Comparison of ENCODE assay signal across 9 mouse cellular contexts in the genomic region with DNA sequence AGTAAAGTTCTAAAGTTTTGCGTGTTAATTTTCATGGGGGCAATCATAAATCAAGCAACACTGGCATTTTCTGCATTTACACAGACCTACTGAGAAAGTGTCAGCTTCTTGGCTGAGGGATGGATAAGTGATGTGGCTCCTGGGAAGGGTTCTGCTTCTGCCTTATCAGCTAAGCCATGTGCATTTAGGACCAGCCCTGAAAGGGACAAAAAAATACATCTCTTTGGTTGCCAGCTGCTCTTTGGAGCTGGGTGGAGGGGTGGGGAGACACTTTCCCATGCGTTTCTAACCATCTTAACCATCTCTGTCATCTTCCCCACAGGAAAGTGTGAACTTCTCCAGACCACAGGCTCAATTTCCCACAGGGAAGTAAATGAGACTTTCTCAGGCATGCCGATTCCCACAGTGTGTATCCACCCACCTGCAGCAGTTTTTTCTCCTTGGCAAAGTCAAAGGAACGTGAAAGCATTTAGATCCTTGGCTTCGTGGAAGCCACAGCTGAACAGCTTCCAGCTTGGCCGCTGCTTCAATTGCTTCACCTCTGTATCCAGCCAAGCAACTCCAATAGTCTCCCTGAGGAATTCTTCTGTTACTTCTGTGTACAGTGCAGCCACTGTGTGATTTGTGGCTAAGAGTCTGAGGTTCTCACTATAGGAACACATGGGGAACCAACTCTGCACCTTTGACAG.
DNase-seq lines count a peak whose midpoint lies in the region; ATAC-seq lines count a peak whose summit lies in the region.
"Had no signal": no experiment of that assay in that cellular context is flagged by ENCODE, and none has a peak within 500 bp of the region (broad histone marks: within the 10 kb centered on the region; RNA-seq: fewer than 3 reads in every experiment).

No protein-coding gene starts in this region.

- intact Hi-C loops in left cerebral cortex, postnatal 14 days (cut with DNase I) = no loop called here
- intact Hi-C loops in heart, postnatal 14 days (cut with DNase I) = no loop called here

- ATAC-seq in embryonic facial prominence, embryonic 15.5 days (ENCODE audit: insufficient number of reproducible peaks, low FRiP score, low TSS enrichment, low read depth) = peak; percentile 90
- ATAC-seq in midbrain, embryonic 15.5 days (replicated peaks) = no peak

- H3K27me3 ChIP-seq in embryonic facial prominence, embryonic 15.5 days = no peaks in the 10 kb centered on the region
- no peaks in the 10 kb centered on the region for H3K27me3 ChIP-seq in midbrain, embryonic 15.5 days (replicated peaks)
- H3K27me3 ChIP-seq: neural tube, embryonic 12.5 days had no signal

- H3K9ac ChIP-seq in embryonic facial prominence, embryonic 15.5 days = no peak overlapping the region
- no peak overlapping the region for H3K9ac ChIP-seq in midbrain, embryonic 15.5 days
- H3K9ac ChIP-seq: neural tube, embryonic 12.5 days had no signal

- no peak overlapping the region for H3K4me3 ChIP-seq in embryonic facial prominence, embryonic 15.5 days (replicated peaks)
- H3K4me3 ChIP-seq in midbrain, embryonic 15.5 days = no peak overlapping the region
- H3K4me3 ChIP-seq: neural tube, embryonic 12.5 days had no signal

- H3K4me1 ChIP-seq in embryonic facial prominence, embryonic 15.5 days = peaks cover 7% of the 10 kb centered on the region
- H3K4me1 ChIP-seq in midbrain, embryonic 15.5 days = no peaks in the 10 kb centered on the region
- H3K4me1 ChIP-seq: neural tube, embryonic 12.5 days had no signal

- no peaks in the 10 kb centered on the region for H3K36me3 ChIP-seq in embryonic facial prominence, embryonic 15.5 days
- no peaks in the 10 kb centered on the region for H3K36me3 ChIP-seq in midbrain, embryonic 15.5 days (replicated peaks)
- H3K36me3 ChIP-seq: neural tube, embryonic 12.5 days had no signal

- H3K4me2 ChIP-seq in embryonic facial prominence, embryonic 15.5 days (replicated peaks) = no peak overlapping the region
- no peak overlapping the region for H3K4me2 ChIP-seq in midbrain, embryonic 15.5 days
- H3K4me2 ChIP-seq: neural tube, embryonic 12.5 days had no signal

- 51% methylated on average over 6 of the region's 6 CpGs for WGBS in embryonic facial prominence, embryonic 15.5 days
- 69% methylated on average over 6 of the region's 6 CpGs for WGBS in midbrain, embryonic 15.5 days

- no peaks in the 10 kb centered on the region for H3K9me3 ChIP-seq in embryonic facial prominence, embryonic 15.5 days (replicated peaks)
- H3K9me3 ChIP-seq in midbrain, embryonic 15.5 days = no peaks in the 10 kb centered on the region
- H3K9me3 ChIP-seq: neural tube, embryonic 12.5 days had no signal

- no peak overlapping the region; the same call in 1 of the 2 replicates for H3K27ac ChIP-seq in embryonic facial prominence, embryonic 15.5 days (replicated peaks)
- no peak overlapping the region for H3K27ac ChIP-seq in midbrain, embryonic 15.5 days
- H3K27ac ChIP-seq: neural tube, embryonic 12.5 days had no signal

- DNase-seq in left cerebral cortex, postnatal 14 days (ENCODE audit: low spot score in 2 of 2) = peak; percentile 4 to 6
- no peak for DNase-seq in left cerebral cortex, adult 9 months (ENCODE audit: low spot score in 2 of 2)
- peak; percentile 59 to 60 for DNase-seq in heart, postnatal 14 days
- peak; percentile 21 for DNase-seq in lung, postnatal 10 days
- no peak for DNase-seq in cerebellum, postnatal 25 days
- DNase-seq in neural tube, embryonic 10.5 days (ENCODE audit: extremely low spot score, low spot score) = no peak

Comparison
In these comparisons a context has a peak if more than half of its experiments do, and no peak if none do; other contexts are left out.
1. DNase-seq: peak in left cerebral cortex, postnatal 14 days (2 of 2), heart, postnatal 14 days (2 of 2) and lung, postnatal 10 days (single experiment); none in left cerebral cortex, adult 9 months (0 of 2), cerebellum, postnatal 25 days (0 of 2) and neural tube, embryonic 10.5 days (single experiment).